Mouse (Mus musculus) forebrain, embryonic 16.5 days (tissue): ENCODE measurements around the gene Clcn6. TPM values are rescaled to one million over a fixed set of nuclear protein-coding genes. Genes with fewer than 3 reads are reported as not detected.

Experiments
- ATAC-seq: fragments of 200-750 bp; cut with Nextera tagmentation; 2 replicates; pipeline ENCODE4 v1.8.0; 2017; ENCODE audit warnings: mild to moderate bottlenecking, moderate library complexity
- H3K27ac ChIP-seq: fragments of 300-500 bp; sonication (generic); 2 replicates; pipeline ENCODE4 v1.5.1; 2014; ENCODE audit warnings: low read length, control low read depth
- H3K27me3 ChIP-seq: fragments of 300-500 bp; sonication (generic); replicated peaks from 2 replicates; pipeline ENCODE4 v1.6.1; 2014; ENCODE audit warnings: low read length; ENCODE audit not compliant: control insufficient read depth, insufficient read depth
- H3K36me3 ChIP-seq: fragments of 300-500 bp; sonication (generic); 2 replicates; pipeline ENCODE4 v1.6.1; 2014; ENCODE audit not compliant: control insufficient read depth, insufficient read depth
- H3K4me1 ChIP-seq: fragments of 300-500 bp; sonication (generic); replicated peaks from 2 replicates; pipeline ENCODE4 v1.6.1; 2014; ENCODE audit warnings: low read length; ENCODE audit not compliant: control insufficient read depth, insufficient read depth
- H3K4me2 ChIP-seq: fragments of 300-500 bp; sonication (generic); 2 replicates; pipeline ENCODE4 v1.6.1; 2014; ENCODE audit warnings: mild to moderate bottlenecking, low read length, control low read depth
- H3K4me3 ChIP-seq: fragments of 300-500 bp; sonication (generic); replicated peaks from 2 replicates; pipeline ENCODE4 v1.5.1; 2014; ENCODE audit warnings: mild to moderate bottlenecking, low read length, control low read depth
- H3K9ac ChIP-seq: fragments of 300-500 bp; sonication (generic); replicated peaks from 2 replicates; pipeline ENCODE4 v1.6.1; 2014; ENCODE audit warnings: low read depth, low read length, control low read depth
- H3K9me3 ChIP-seq: fragments of 300-500 bp; sonication (generic); 2 replicates; pipeline ENCODE4 v1.6.1; 2016; ENCODE audit warnings: low read length; ENCODE audit not compliant: control insufficient read depth
- WGBS: fragments of 180-500 bp; shearing (Covaris S2); extraction: QIAGEN DNeasy Blood & Tissue Kit; methylation state at CpG from one replicate; pipeline ENCODE4 v1.1.7; 2014; 5-methylcytosine and 5-hydroxymethylcytosine counted together
- polyA plus RNA-seq: library from polyadenylated mRNA; unstranded; fragments of >200 nt; fragmentation: Nextera tagmentation; extraction: Ambion mirVana; gene quantifications from 2 replicates; pipeline ENCODE4 v1.2.1, GENCODE M21; 2015

Gene Clcn6
- polyA plus RNA-seq, 1 experiment from 2014 or later, result 40.6 TPM

DNA sequence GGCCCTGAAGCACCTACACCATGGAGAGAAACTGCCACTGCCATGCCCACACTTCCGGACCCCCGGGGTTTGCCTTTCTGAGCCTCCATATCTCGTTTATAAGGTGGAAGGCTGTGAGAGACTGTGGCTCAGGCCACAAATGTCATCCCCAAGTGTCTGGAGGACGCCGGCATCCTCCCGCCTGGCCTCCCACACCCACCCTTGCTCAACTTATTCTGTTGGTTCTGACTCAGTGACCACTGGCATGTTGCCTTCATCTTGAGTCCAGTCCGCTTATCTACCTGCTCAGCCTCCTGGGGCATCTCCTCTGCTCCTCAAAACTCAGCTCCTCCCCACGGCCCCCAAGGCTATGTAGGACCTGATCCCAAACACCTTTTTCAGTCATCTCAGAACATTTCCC, 28.7 kb upstream of the Clcn6 start:
- Histone ChIP-seq H3K4me2 (no peak overlapping the region), H3K9ac (no peak overlapping the region), H3K4me1 (no peaks in the 10 kb centered on the region), H3K4me3 (no peak overlapping the region), H3K9me3 (no peaks in the 10 kb centered on the region), H3K27me3 (no peaks in the 10 kb centered on the region), H3K27ac (no peak overlapping the region), H3K36me3 (no peaks in the 10 kb centered on the region)
- no peak for ATAC-seq
- 89% methylated on average over 8 of the region's 8 CpGs for WGBS

GRCm38 (mm10) chr4:148066401-148066744, 27.8 kb upstream of the Clcn6 start:
- Histone ChIP-seq H3K9me3 (no peaks in the 10 kb centered on the region), H3K4me1 (no peaks in the 10 kb centered on the region), H3K4me2 (no peak overlapping the region), H3K4me3 (no peak overlapping the region), H3K36me3 (no peaks in the 10 kb centered on the region), H3K9ac (no peak overlapping the region), H3K27me3 (no peaks in the 10 kb centered on the region), H3K27ac (no peak overlapping the region)
- ATAC-seq, result no peak
- WGBS, result 65% methylated on average over 9 of the region's 9 CpGs

- no peaks in the 10 kb centered on the region for H3K9me3 ChIP-seq
- no peak overlapping the region for H3K27ac ChIP-seq
- WGBS, result 43% methylated on average over 6 of the region's 6 CpGs
- no peak overlapping the region for H3K9ac ChIP-seq
- ATAC-seq, result no peak
- H3K36me3 ChIP-seq, result no peaks in the 10 kb centered on the region
- no peaks in the 10 kb centered on the region for H3K27me3 ChIP-seq
- no peak overlapping the region for H3K4me2 ChIP-seq
- H3K4me1 ChIP-seq, result no peaks in the 10 kb centered on the region
- H3K4me3 ChIP-seq, result no peak overlapping the region
These were observed 27.2 kb upstream of the Clcn6 start for GRCm38 (mm10) chr4:148065702-148066400.

DNA sequence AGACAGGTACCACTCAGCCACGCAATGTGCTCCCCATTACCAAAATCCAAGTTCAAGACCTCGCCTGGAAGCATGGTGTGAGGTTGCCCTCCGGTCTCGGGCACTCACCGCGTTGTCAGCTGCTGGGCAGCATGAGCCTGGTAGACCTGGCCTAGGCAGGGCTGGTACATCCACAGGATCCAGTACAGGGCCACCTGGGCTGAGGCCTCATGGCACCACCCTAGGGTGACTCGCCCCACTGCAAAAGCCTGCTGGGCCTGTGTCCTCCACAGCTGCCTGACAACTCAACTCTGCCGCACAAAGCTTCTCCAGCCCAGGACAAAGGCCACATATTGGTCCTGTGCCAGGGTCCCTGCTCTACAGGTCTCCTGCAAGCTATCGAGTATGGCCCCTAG, 22.5 kb upstream of the Clcn6 start:
- H3K9me3 ChIP-seq, result no peaks in the 10 kb centered on the region
- H3K4me3 ChIP-seq, result no peak overlapping the region
- ATAC-seq, result no peak
- H3K27ac ChIP-seq, result no peak overlapping the region
- no peak overlapping the region for H3K9ac ChIP-seq
- WGBS, result 88% methylated on average over 9 of the region's 9 CpGs
- 0 out of 2 replicates have a peak, but pooled peaks cover 2% of the 10 kb centered on the region for H3K4me1 ChIP-seq
- H3K27me3 ChIP-seq, result no peaks in the 10 kb centered on the region
- peaks cover 7% of the 10 kb centered on the region for H3K36me3 ChIP-seq
- H3K4me2 ChIP-seq, result no peak overlapping the region

DNA sequence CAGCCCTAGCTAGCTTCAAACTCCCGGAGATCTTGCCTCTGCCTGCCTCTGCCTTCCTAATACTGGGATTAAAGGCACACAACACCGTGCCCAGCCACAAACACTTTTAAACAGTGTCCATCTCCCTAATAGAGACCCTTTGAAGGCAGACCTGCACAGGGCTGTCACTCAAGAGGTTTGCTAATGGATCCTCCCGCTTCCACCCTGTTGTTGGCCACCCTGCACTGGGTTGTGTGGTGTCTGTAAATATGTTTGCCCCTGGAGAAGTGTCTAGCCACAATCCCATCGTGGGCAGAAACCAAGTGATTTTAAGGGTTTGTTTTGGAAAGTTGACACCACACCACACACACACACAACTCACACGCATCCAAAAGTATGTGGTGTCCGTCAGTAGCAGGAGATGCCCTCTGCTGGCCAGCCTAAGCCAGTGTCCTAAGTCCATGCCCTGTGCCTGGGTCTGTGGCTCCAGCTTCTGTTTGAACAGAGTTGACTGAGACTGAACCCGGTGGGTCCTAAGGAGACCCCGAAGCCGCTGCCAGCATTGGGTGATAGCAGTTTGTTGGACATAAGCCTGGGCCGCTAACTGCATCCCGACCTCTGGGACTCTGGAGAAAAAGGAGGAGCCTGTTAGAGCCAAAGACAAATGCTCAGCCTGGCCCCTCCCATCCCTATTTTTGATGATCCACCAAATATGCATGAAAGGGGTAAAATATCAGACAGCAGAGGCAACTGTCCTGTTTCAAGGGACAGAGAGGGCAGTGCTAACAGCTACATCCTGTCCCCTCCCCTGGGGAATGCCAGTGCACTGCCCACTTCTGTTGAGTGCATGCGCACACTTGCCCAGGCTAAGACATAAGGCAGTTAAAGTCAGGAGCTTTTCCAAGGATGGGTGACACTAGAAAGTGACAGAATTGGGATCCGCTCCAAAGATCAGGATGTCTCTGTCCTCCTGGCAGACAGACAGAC, 21.8 kb upstream of the Clcn6 start:
- Histone ChIP-seq H3K27ac (no peak overlapping the region), H3K4me3 (no peak overlapping the region), H3K27me3 (no peaks in the 10 kb centered on the region), H3K4me2 (no peak overlapping the region), H3K9me3 (no peaks in the 10 kb centered on the region), H3K9ac (no peak overlapping the region), H3K4me1 (0 out of 2 replicates have a peak, but pooled peaks cover 2% of the 10 kb centered on the region), H3K36me3 (peaks cover 7% of the 10 kb centered on the region)
- ATAC-seq, result no peak
- WGBS, result 52% methylated on average over 13 of the region's 13 CpGs

GRCm38 (mm10) chr4:148058993-148059392, 20.4 kb upstream of the Clcn6 start:
- Histone ChIP-seq H3K27ac (peak overlapping the region; percentile 53; the same call in 1 of the 2 replicates), H3K9me3 (no peaks in the 10 kb centered on the region), H3K4me3 (no peak overlapping the region), H3K4me2 (no peak overlapping the region), H3K4me1 (peaks cover 4% of the 10 kb centered on the region; the same call in 1 of the 2 replicates), H3K36me3 (peaks cover 9% of the 10 kb centered on the region), H3K9ac (no peak overlapping the region), H3K27me3 (no peaks in the 10 kb centered on the region)
- WGBS, result 80% methylated on average over 6 of the region's 6 CpGs
- no peak for ATAC-seq

DNA sequence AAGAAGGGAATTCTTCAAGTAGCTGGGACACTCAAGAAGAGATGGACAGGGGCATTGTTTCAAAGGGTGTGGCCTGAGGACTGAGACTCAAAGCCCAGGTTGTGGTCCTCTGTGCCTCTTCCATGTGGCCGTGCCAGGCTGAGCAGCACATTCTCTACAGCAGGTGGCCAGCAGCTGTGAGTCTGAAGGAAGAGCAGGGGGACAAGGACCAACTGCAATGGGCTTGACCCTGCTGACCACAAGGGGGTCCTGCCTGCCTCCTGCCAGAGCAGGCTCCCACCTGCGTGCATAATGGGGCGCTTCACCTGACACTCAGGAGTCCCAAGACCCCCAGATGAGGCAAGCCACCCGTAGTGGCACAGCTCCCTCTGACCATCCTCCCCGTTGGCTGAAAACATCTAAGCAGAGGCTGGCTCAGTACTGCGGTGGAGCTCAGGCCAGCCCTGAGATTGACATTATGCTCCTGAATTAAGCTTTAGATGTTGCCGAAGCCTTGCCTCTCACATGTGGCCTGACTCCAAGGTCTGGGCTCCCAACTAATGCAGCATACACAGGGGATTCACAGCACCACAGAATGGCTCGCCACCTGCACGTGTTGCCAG, 19.7 kb upstream of the Clcn6 start:
- peaks cover 6% of the 10 kb centered on the region; the same call in 1 of the 2 replicates for H3K4me1 ChIP-seq
- no peak overlapping the region for H3K4me3 ChIP-seq
- no peak for ATAC-seq
- H3K36me3 ChIP-seq, result peaks cover 15% of the 10 kb centered on the region
- H3K27me3 ChIP-seq, result no peaks in the 10 kb centered on the region
- H3K27ac ChIP-seq, result peak overlapping the region; percentile 53; the same call in 1 of the 2 replicates
- H3K4me2 ChIP-seq, result no peak overlapping the region
- 91% methylated on average over 9 of the region's 9 CpGs for WGBS
- no peak overlapping the region for H3K9ac ChIP-seq
- H3K9me3 ChIP-seq, result no peaks in the 10 kb centered on the region

DNA sequence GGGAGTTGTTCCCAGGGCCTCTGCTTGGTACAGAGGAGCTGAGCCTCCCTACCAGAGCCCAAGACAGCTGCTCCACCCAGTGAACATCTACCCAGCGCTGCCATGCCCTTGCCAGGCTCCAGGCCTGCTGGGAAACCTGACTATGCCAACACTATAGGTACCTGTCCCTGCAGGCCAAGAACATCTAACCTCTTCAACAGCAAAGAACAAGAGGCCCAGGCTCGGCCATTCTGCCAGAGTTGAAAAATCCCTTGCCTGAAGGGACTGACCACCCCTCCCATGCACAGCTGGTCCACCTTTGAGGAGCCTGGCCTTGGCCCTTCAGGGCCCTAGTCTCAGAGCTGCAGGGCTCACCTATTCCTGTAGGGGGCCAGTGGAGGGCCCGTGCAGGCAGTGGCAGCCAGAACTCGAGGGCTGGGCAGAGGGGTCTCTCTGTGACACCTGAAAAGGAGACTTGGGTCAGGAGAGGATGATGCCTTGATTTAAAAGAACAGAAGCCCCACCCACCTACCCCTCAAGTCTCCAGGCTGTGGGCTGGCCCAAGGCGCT, 19.1 kb upstream of the Clcn6 start:
- WGBS, result 66% methylated on average over 5 of the region's 5 CpGs
- Histone ChIP-seq H3K27me3 (no peaks in the 10 kb centered on the region), H3K27ac (no peak overlapping the region), H3K4me1 (peaks cover 6% of the 10 kb centered on the region; the same call in 1 of the 2 replicates), H3K9ac (no peak overlapping the region), H3K4me2 (no peak overlapping the region), H3K4me3 (no peak overlapping the region), H3K9me3 (no peaks in the 10 kb centered on the region), H3K36me3 (peaks cover 15% of the 10 kb centered on the region)
- no peak for ATAC-seq

DNA sequence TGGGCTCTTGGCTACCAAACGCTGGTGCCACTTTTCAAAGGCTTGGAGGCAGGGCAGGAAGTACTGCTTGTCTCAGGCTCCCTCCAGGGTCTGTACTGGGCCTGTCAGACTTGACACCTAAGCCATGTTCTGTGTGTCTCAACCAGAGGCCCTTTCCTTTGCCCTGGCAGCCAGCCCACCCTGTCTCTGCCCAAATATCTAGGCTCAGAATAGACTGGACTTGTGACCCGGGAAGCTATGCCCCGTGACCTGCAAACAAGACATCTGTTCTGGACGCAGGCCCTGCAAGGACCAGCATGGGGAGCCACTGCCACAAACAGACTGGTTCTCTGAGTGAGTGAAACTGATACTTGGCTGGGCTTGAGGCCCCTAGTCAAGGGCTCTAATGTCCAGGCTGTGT, 18.2 kb upstream of the Clcn6 start:
- no peaks in the 10 kb centered on the region for H3K9me3 ChIP-seq
- no peaks in the 10 kb centered on the region for H3K27me3 ChIP-seq
- H3K27ac ChIP-seq, result no peak overlapping the region
- peaks cover 6% of the 10 kb centered on the region; the same call in 1 of the 2 replicates for H3K4me1 ChIP-seq
- no peak overlapping the region for H3K4me3 ChIP-seq
- H3K9ac ChIP-seq, result no peak overlapping the region
- WGBS, result 92% methylated on average over 4 of the region's 4 CpGs
- H3K4me2 ChIP-seq, result no peak overlapping the region
- no peak for ATAC-seq
- peaks cover 15% of the 10 kb centered on the region for H3K36me3 ChIP-seq
